Mouse (Mus musculus) granulocyte monocyte progenitor cell, adult 5-6 weeks (primary cell): ENCODE results near the gene Psd4. TPM values are rescaled to one million over a fixed set of nuclear protein-coding genes. Genes with fewer than 3 reads are reported as not detected.

ENCODE experiments used
- ATAC-seq: replicated peaks from 2 replicates; pipeline ENCODE4 v1.8.0; 2016; ENCODE audit warnings: mild to moderate bottlenecking, moderate TSS enrichment, inconsistent platforms; ENCODE audit not compliant: poor library complexity, severe bottlenecking
- total RNA-seq, 2 experiments: library from RNA; stranded (forward) in 1 of 2; stranded (reverse) in 1 of 2; fragments of 200-712, 200-1000 nt in 1 of 2; fragments of >200 nt in 1 of 2; fragmentation: Nextera tagmentation in 1 of 2; gene quantifications; 2 replicates each; pipeline ENCODE4 v1.2.3; 2014 to 2017

Gene Psd4
- total RNA-seq (2014; fragmentation: Nextera tagmentation): 76.9 and 91.0 TPM in 2 replicates
- total RNA-seq (2017): 62.4 and 64.6 TPM in 2 replicates

- peak; percentile 78 for ATAC-seq
Observed at GRCm38 (mm10) chr2:24367030-24367894, at the start of gene Psd4. Gene Psd4, plus strand, starts transcription at chr2:24367580.

GRCm38 (mm10) chr2:24317919-24318598 lies 49.3 kb upstream of the Psd4 start:
- peak; percentile 77 for ATAC-seq

GRCm38 (mm10) chr2:24335333-24335732 lies 32.0 kb upstream of the Psd4 start:
- peak; percentile 80 for ATAC-seq

DNA sequence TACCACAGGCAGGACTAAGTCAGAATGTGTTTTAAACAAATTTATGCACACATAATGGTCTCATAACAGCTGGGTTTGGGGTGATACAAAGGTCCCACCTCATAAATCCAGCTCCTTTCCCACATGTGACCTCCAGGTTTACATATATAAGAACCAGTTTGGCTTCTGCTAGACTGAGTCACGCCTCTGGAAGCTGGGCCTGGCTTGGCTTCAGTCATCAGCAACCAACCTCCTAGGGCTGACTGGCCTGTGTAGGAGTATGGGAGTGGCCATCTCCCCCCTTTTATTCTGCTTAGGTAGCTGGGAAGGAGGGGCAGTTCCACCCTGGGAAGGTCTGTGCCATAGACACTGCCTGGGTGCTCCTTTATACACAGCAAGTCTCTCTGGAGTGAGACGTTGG lies 30.8 kb upstream of the Psd4 start, which contains the start of gene Il1rn:
Gene Il1rn, plus strand, starts transcription at position 309 of the 400 bp plus-strand sequence.
- ATAC-seq: no peak

DNA sequence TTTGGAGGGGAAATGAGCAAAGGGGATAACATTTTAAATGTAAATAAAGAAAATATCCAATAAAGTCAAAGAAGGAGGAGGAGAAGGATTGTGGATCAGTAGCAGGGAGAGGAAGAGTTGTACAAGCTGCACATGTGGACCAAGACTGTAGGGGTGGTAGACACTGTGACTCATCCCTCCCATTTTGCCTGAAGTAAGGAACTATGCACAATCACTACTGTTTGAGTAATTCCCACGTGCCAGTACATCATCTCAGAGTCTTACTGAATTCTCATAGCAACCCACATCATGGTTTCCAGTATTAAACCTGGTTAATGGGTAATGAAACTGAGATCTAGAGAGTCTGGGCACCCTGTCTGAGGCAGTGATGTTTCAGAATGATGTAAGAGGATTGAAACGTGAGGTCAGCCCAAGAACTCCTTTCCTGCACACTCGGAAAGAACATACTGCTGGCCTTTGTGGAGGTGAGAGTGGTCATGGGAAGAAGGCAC lies 25.9 kb upstream of the Psd4 start:
- no peak for ATAC-seq

DNA sequence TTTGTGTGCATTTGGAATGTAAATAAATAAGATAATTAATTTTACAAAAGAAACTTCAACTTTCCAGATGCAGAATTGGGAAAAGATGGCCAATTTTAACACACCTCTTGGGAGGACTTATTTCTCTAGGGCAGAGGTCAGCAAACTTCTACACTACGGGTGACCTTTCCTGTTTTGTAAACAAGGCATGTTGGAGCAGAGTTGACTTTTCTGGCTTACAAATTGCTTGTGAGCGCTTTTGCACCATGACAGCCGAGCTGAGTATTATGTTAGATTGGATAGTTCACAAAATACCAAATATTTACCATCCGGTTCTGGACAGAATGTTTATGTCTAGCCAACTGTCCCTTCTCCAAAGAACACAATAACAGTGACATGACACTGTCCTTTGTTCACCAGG lies 22.8 kb upstream of the Psd4 start:
- ATAC-seq: no peak

DNA sequence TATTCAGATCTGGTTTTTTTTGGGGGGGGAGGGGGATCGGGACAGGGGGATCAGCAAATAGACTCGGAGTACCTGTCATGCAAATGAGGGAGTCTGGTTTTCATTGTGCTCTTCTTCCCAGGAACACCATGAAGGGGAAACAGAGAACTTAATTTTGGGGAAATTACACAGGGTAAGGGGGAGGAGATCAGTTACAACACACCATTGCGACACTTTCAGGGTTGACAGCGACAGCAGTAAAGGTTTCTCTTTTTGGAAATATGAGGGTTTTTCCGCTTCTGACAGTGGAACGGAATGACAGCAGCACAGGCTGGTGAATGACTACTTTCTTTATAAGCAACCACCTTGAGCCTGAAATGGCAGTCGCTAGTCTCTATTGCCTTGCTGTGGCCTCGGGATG lies 22.3 kb upstream of the Psd4 start:
- ATAC-seq: peak; percentile 84

- ATAC-seq: peak; percentile 51
Observed at GRCm38 (mm10) chr2:24347926-24348325, 19.5 kb upstream of the Psd4 start.

DNA sequence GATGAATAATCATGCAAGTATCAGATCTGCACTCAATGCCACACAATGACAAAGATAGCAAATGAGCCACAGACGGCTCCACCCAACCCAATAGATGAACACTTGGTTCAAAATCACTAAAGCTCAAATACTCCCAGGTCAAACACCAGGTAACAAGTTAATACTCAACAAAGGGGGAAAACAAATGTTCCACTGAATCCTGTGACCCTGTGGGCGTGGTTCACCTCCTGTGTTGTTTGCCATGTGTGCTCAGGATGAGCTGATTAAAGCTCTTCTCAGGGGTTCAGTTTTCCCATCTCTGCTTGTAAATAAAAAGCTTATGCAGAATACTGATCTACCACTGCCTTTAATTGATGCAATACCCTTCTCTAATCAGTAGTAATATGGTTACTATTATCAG lies 16.2 kb upstream of the Psd4 start:
- no peak for ATAC-seq

DNA sequence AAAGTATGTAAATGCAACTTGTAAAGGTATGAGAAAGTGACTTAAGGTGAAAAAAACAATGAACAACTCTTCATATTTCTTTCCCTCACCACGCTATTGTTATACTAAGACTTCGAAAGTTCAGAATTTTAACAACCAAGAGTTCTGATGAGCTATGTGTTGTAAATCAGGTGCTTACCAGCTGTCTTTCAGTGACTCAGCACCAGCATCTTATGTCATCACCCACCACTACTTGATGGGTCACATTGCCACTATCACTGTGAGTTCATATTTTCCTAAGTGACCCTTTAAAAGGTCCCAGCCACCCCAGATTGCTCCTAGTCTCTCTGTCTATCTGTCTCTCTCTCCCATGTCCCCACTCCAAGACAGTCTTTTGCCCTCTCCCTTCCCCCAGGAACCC lies 14.3 kb upstream of the Psd4 start:
- no peak for ATAC-seq

DNA sequence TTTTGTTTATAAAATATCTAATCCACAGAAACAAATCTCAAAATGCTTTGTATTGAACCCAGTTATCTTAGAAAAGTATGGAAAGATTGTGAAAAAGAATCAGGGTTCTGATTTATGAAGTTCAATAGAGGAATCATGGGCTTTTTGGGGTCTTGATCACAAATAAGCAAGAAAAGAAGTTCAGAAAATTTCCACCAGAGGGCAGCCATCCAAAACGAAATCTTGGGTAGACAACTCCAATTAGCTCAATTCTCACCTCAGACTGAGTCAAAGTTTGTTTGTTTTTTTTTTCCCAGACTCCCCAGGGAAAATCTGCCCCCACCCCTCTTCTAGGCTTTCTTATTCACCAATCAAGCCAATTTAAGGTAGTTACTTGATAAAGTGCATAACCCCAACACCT lies 9.7 kb upstream of the Psd4 start:
- ATAC-seq: peak; percentile 55; the same call in 1 of the 2 replicates

- ATAC-seq: no peak
Observed at GRCm38 (mm10) chr2:24359347-24359746, 8.0 kb upstream of the Psd4 start.

DNA sequence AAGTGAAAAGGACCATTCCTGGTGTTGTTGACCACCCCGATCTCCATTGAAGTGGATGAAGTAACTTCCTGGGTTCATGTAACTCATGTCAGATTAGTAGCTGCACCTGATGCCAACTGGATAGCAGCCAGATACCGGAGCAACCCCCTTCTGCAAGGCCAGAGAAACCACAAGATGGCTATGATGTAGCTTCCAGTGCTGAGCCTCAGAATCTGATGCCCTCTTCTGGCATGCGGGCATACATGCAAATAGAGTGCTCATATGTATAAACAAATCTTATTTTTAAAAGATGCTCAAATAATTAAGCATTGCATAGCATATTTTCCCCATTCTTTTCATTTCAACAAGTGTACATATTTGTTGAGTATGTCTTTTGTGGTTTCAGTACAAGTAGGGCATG lies 3.6 kb upstream of the Psd4 start:
- no peak for ATAC-seq

- no peak for ATAC-seq
Observed at GRCm38 (mm10) chr2:24366214-24366975, 985 bp upstream of the Psd4 start.

DNA sequence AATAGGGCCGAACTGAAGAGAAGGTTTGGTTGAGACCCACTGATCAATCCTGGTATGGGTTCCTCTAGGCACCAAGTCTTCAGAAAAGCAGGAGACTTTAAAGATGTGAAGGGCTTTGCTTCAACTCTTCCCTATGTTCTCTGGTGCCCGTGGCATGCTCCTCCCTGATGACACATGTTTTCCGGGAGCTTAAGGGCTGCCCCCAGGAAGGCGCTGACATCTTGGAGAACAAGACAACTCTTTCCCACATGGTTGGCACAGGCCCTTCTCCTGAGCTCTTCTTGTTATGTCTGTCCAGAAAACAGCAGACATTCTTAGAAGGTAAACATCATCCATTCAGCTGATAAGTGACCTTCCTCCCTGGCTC lies 498 bp downstream of the Psd4 start:
- ATAC-seq: no peak

- no peak for ATAC-seq
Observed at GRCm38 (mm10) chr2:24378747-24379450, 11.5 kb downstream of the Psd4 start.

DNA sequence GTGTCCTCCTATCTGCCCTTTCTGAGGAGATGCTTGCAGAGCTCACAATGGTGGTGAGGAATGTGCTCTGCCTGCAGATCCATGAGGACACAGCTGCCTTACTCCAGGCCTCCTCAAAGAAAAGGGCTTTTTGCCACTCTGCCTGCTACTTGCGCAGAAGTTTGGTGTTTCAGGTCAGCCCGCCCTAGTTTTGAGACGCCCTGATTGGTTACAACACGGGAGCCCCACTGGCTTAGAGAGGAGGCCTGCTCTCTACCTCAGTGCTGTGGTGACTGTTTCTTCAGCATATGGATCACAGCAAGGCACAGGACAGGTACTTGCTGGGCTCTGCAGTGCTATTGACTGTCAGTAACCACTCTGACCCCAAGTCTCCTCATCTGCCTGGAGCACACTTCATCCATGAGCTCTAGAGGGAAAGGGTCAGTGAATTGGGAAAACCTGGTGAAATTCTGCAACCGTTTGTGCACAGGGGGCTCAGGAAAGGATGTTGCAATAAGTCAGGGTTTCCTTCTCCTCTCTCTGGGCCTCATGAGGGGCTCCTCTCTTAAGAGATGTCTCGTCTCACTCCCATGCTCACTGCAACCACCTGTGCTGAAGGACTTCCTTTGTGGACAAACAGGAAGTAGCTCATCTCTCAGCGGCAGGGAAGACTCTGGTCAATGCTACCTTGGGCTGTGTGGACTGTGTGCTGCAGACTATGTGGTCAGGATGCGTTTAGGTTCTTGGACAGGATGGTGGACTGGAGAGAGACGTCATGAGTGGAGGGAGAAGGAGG lies 15.3 kb downstream of the Psd4 start:
- peak; percentile 29 for ATAC-seq

DNA sequence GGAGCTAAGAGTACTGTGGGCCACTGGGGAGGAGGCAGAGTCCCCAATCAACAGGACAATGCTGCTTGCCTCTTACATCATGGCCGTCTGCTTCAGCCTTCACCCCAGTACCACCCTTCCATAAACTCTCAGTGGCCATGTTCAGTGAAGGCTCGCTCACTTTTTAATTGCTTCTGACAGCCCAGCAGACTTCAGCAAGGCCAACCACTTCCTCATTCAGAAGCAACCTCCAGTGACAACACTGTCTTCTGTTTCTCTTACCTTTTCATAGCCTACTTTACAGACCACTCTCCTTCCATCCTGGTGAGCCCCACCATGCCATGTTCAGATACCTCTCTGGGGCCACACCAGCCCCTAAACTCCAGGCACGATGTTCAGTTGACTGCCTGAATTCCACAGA lies 16.3 kb downstream of the Psd4 start:
- ATAC-seq: peak; percentile 22

DNA sequence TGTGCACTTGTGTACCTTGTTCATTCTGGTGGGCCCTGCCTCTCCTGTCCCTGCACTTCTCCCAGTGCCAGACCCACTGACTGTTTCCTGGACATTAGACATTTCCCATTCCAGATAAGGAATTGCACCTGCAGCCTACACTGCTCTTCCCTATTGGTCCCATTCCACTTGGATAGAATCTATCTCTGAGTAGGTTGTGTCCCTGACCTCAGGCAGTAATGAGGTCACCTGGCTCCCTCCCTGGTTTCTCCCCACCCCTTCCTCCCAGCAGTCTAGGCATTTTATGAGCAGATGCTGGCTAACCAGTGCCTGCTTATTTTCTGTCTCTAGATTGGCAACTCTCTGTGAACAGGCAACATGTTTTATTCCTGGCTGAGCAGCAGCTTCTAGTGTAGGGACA lies 17.0 kb downstream of the Psd4 start:
- no peak for ATAC-seq
